Mouse (Mus musculus): Measurements from ENCODE around the gene Ttpal.

Ttpal gene

DNA sequence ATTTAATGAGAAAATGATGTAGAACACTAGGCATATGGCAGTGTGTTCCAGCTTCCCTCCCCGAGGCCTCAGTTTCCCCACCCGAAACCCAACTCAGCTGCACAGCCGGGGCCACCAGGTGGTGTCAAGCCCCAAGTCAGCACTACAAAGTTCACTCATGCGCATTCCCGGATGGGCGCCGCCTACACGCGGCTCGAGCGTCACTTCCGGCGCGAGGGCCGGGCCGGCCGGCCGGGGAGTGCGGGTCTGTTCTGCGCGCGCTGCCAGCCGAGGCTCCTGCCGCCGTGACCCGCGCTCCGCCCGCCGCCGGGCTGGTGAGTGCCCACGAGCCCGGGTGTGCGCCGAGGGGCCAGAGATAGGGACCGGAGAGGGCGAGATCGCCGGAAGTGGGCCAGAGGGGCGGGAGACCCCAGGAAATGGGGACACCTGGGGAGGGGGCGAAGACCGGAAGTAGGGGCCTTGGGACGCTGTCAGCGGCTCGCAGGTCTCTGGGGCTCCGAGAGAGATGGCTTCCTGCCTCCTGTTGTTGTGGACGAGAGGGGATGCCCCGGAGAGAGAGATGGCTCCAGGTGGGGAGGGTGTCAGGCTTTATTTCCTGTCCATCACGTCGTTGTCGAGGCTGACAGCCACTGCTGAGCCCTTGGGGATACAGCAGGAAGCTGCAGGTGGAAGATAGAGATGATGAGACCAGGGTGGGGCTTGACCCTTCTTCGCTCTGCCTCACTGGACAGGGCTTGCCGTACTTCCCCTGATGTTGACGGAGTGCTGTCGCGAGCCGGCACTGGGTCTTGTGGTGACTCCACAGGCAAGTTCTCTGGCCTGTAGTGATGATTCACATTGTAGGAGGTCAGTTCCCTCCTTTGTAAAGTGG lies at the start of gene Ttpal:
Gene Ttpal, plus strand, starts transcription at position 214 of the 871 bp plus-strand sequence.
- DNase-seq (ENCODE audit: low spot score in 2 of 2) = peak; percentile 88 to 92

GRCm38 (mm10) chr2:163552518-163552929 lies 49.6 kb upstream of the Ttpal start:
- no peak for DNase-seq (ENCODE audit: low spot score in 2 of 2)

GRCm38 (mm10) chr2:163554425-163554982 lies 47.6 kb upstream of the Ttpal start:
- no peak for DNase-seq (ENCODE audit: low spot score in 2 of 2)

GRCm38 (mm10) chr2:163554996-163555395 lies 47.1 kb upstream of the Ttpal start:
- no peak for DNase-seq (ENCODE audit: low spot score in 2 of 2)

DNA sequence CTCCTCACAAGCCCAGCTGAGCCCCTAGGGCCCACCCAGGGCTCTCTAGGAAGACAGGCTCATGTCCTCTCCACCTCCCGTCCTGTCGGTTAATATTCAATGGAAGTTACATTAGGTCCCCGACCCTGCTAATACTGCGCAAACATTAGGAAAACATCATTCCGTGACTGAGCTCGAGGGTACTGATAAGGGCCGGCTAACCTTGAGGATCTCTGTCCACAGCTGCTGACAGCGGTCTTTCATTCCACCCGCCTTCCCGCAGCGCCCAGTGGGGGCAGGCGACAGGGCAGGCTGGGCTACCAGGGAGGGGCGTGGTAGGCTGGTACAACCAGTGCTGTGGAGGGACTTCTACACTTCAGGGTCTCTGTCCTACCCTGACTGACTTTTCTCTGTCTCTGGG lies 46.7 kb upstream of the Ttpal start:
- no peak for DNase-seq (ENCODE audit: low spot score in 2 of 2)

GRCm38 (mm10) chr2:163558548-163558947 lies 43.6 kb upstream of the Ttpal start:
- no peak for DNase-seq (ENCODE audit: low spot score in 2 of 2)

DNA sequence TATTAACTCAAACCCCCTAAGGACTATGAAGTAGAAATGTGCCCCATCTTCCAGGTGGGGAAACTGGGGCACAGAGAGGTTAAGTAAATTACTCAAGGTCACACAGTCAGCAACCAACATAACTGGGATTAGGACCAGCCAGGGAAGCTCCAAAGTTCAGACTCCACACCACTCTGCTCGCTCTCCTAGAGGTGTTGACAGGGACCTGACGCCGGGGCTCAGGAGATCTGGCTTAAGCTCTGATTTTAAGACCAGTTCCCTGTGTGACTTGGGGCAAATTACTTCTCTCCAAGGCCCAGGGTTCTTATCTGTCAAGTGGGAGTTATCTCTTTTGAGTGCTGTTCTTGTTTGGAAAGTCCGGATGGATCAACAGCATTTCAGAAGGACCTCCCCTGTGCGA lies 42.9 kb upstream of the Ttpal start:
- DNase-seq (ENCODE audit: low spot score in 2 of 2) = no peak

- DNase-seq (ENCODE audit: low spot score in 2 of 2) = no peak
Observed at GRCm38 (mm10) chr2:163560247-163560646, 41.9 kb upstream of the Ttpal start.

- DNase-seq (ENCODE audit: low spot score in 2 of 2) = no peak
Observed at GRCm38 (mm10) chr2:163561258-163561948, 40.7 kb upstream of the Ttpal start.

DNA sequence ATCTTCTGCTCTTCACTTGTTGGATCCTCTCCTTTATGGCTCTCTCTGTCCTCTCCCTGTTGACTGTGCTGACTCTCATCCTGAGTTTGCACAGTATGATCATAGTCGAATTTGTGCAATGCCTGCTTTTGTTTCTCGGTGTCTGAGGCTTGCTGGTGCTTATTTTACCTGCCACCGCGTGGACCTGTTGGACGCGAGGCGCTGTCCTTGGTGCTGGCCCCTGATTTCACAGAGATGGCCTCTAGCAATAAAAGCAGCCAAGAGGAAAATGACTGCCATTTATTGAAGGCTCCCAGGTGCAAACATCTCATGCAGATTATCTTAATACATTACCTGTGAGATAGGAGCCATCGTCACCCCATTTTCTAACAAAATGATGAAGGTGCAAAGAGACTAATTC lies 37.5 kb upstream of the Ttpal start:
- no peak for DNase-seq (ENCODE audit: low spot score in 2 of 2)

DNA sequence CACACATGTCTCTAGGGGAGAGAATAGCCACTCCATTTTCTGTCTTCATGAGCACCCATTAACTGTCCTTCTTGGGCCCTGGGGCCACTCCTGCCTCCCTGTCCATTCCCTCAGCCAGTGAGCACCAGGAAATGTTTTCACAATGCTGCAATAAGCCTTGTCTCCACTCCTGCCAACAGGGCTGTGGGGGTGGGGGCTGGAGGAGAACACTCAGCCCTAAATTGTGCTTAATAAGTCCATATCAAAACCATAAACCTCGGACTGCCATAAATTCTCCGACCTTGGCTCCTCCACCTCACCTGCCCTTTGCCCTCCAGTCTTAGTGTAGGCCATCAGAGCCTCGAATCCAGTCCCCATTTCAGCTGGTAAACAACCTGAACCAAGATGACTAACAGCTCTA lies 27.8 kb upstream of the Ttpal start:
- DNase-seq (ENCODE audit: low spot score in 2 of 2) = no peak

GRCm38 (mm10) chr2:163575248-163575647 lies 26.9 kb upstream of the Ttpal start:
- no peak for DNase-seq (ENCODE audit: low spot score in 2 of 2)

DNA sequence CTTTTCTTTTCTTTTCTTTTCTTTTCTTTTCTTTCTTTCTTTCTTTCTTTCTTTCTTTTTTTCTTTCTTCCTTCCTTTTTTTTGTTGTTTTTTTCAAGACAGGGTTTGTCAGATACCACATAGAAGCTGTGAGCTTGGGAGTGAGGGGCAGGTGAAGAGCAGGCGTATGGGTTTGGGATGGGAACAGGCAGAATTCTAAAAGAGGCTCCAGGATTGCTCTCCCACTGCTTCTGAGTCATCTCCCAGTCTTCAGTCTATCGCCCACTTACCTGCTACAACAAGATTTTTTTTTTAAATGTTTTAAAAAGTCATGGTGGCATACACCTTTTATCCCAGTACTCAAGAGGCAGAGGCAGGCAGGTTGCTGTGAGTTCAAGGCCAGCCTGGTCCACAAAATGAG lies 24.1 kb upstream of the Ttpal start:
- no peak for DNase-seq (ENCODE audit: low spot score in 2 of 2)

DNA sequence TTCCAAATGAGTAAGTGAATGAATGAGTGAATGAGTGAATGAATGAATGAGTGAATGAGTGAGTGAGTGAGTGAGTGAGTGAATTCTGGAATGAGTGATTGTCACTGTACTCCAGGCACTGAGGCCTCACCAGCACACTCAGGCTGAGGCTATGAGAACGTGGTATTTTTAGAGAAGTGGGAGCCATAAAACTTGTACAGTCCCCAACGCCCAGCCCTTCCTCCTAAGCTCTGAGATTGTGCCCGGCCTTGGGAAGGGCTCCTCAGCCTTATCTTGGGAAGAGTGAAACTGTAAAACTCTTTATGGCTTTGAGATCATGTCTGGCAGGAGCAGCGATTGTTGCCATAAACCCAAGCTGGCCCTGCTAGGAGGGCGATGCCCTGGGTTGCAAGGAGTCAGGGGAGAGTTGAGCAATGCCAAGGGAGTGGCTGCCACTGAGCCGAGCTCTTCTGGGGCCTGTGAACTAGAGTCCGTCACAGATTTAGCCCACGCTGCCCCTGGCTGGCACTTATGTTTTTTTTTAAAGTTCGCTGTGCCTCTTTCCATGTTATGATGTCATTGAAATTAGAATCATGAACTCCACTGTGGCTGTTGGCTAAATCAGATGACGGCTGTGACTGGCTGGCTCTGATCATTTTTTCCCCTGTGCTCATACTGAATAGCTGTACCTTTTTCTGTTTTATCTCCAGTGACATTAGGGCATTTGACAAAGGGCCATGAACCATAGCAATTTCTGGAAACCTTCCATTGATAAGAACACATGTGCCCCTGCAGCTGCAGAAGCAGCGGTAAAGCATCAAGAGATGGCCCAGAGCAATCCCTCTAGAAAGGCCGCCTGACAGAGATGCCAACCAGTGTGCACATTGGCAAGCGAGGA lies 21.8 kb upstream of the Ttpal start:
- no peak for DNase-seq (ENCODE audit: low spot score in 2 of 2)

- DNase-seq (ENCODE audit: low spot score in 2 of 2) = no peak
Observed at GRCm38 (mm10) chr2:163583226-163584087, 18.7 kb upstream of the Ttpal start.

DNA sequence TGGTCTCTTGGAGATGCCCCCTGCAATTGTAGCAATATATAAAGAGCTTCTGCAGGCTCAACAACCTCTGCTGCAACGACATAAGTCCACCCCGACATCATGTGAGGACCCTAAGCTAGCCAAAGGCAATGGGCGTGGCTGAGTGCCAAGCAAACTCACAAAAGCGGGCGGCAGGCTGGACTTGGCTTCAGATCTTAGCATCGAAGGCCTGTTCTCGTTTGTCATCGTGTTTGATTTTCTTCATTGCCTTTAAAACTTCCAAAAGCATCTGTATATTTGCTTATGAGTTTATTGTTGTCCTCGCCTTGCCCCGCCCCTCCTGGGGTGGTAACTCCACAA lies 18.1 kb upstream of the Ttpal start:
- DNase-seq (ENCODE audit: low spot score in 2 of 2) = no peak

DNA sequence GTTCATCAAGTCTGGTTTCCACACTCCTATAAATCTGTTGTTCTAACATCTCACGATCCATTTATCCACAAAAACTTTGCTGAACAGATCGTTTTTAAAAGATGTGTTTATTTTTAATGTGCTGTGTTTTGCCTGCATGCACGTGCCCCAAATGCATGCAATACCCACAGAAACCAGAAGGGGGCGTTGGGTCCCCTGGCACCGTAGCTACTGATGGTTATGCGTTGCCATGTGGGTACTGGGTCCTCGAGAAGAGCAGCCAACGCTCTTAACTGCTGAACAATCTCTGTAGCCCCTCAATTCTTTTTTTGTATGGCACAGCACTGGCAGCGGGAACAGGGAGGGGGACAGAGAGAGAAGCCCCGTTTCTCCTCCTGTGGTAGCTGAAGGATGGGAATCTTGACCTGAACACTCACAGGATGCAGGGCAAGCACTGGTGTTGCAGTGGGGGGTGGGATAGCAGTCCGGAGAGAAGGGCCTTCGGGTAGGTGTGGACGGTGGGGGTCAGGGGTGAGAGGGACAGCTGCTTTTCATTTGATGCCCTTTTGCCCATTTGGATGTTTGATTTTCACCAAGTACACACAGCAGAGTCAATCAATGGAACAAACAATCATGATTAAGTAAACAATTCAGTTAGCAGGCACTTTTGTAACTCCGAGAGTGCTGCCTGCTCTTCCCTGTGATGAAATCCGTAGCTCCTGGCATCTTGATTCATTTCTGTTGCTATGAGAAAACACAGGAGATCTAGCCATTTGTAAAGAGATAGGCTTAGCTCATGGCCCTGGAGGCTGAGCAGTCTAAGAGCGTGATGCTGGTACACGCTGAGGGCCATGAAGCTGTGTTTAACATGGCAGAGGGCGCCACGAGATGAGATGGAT lies 15.5 kb upstream of the Ttpal start:
- DNase-seq (ENCODE audit: low spot score in 2 of 2) = peak; percentile 39 to 66

GRCm38 (mm10) chr2:163587506-163587905 lies 14.6 kb upstream of the Ttpal start:
- DNase-seq (ENCODE audit: low spot score in 2 of 2) = peak in 1 of 2 experiments; percentile 15

- no peak for DNase-seq (ENCODE audit: low spot score in 2 of 2)
Observed at GRCm38 (mm10) chr2:163590211-163590610, 11.9 kb upstream of the Ttpal start.

DNA sequence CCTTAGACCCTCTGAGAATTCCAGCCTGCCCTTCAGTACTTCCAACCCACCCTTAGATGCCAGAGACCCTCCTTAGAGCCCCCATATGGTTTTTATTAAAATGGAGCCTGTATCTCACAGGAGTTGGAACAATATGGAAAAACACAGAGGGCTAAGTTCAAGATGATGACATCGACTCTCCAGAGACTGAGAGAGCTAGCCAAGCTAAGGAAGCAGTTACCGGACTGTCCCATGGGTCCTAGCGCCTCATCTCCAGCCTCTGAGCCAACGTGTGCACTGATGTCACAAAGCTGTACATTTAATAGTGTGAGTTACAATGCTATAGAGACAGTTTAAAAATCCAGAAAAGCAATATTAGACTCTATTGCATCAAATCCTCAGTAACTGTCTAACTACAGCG lies 11.1 kb upstream of the Ttpal start:
- DNase-seq (ENCODE audit: low spot score in 2 of 2) = no peak

Data from natural killer cell, adult 2 months (primary cell).